Mouse (Mus musculus) midbrain, postnatal 0 days (tissue): ENCODE results near the gene Gm20388. TPM values are rescaled to one million over a fixed set of nuclear protein-coding genes. Genes with fewer than 3 reads are reported as not detected.

Source experiments
- ATAC-seq: fragments of 200-750 bp; cut with Nextera tagmentation; 2 replicates; pipeline ENCODE4 v1.8.0; 2017; ENCODE audit warnings: moderate number of reproducible peaks, mild to moderate bottlenecking, moderate TSS enrichment, moderate library complexity; ENCODE audit not compliant: low FRiP score
- DNase-seq: peaks from one replicate; pipeline ENCODE4 v3.0.0-alpha.2; 2015; ENCODE audit warnings: low spot score
- H3K27ac ChIP-seq: fragments of 300-500 bp; sonication (generic); 2 replicates; pipeline ENCODE4 v1.5.1; 2014; ENCODE audit warnings: low read depth, mild to moderate bottlenecking, low read length, mixed read lengths
- H3K27me3 ChIP-seq: fragments of 300-500 bp; sonication (generic); 2 replicates; pipeline ENCODE4 v1.6.1; 2014; ENCODE audit warnings: low read length, control low read depth, mixed read lengths; ENCODE audit not compliant: insufficient read depth
- H3K36me3 ChIP-seq: fragments of 300-500 bp; sonication (generic); 2 replicates; pipeline ENCODE4 v1.6.1; 2014; ENCODE audit warnings: low read length, control low read depth, mixed read lengths; ENCODE audit not compliant: insufficient read depth
- H3K4me1 ChIP-seq: fragments of 300-500 bp; sonication (generic); 2 replicates; pipeline ENCODE4 v1.6.1; 2014; ENCODE audit warnings: mild to moderate bottlenecking, control low read depth, antibody characterized with exemption, low read length, mixed read lengths; ENCODE audit not compliant: insufficient read depth
- H3K4me2 ChIP-seq: fragments of 300-500 bp; sonication (generic); 2 replicates; pipeline ENCODE4 v1.6.1; 2014; ENCODE audit warnings: low read depth, mild to moderate bottlenecking, low read length, mixed read lengths; ENCODE audit not compliant: poor library complexity, severe bottlenecking
- H3K4me3 ChIP-seq: fragments of 300-500 bp; sonication (generic); 2 replicates; pipeline ENCODE4 v1.5.1; 2014; ENCODE audit warnings: low read depth, mild to moderate bottlenecking, low read length, moderate library complexity
- H3K9ac ChIP-seq: fragments of 300-500 bp; sonication (generic); replicated peaks from 2 replicates; pipeline ENCODE4 v1.6.1; 2014; ENCODE audit warnings: mild to moderate bottlenecking, low read length, moderate library complexity, mixed read lengths; ENCODE audit not compliant: poor library complexity, severe bottlenecking
- H3K9me3 ChIP-seq: fragments of 300-500 bp; sonication (generic); 2 replicates; pipeline ENCODE4 v1.6.1; 2016; ENCODE audit warnings: low read length, control low read depth
- CTCF ChIP-seq: IDR thresholded peaks from 2 replicates; pipeline ENCODE4 v1.5.1; 2016; ENCODE audit warnings: antibody characterized with exemption, mild to moderate bottlenecking
- WGBS: fragments of 180-500 bp; shearing (Covaris S2); extraction: QIAGEN DNeasy Blood & Tissue Kit; methylation state at CpG from one replicate; pipeline ENCODE4 v1.1.7; 2014; 5-methylcytosine and 5-hydroxymethylcytosine counted together
- polyA plus RNA-seq: library from polyadenylated mRNA; unstranded; fragments of >200 nt; fragmentation: Nextera tagmentation; extraction: Ambion mirVana; gene quantifications from 2 replicates; pipeline ENCODE4 v1.2.1, GENCODE M21; 2015
- total RNA-seq: library from RNA; depleted of rRNA; stranded (reverse); fragments of >200 nt; gene quantifications from 2 replicates; pipeline ENCODE4 v1.2.3, GENCODE M21; 2014

Gene Gm20388
- total and polyA plus RNA-seq, 2 experiments from 2014 or later, result 74.2 TPM; not detected in 1

DNA sequence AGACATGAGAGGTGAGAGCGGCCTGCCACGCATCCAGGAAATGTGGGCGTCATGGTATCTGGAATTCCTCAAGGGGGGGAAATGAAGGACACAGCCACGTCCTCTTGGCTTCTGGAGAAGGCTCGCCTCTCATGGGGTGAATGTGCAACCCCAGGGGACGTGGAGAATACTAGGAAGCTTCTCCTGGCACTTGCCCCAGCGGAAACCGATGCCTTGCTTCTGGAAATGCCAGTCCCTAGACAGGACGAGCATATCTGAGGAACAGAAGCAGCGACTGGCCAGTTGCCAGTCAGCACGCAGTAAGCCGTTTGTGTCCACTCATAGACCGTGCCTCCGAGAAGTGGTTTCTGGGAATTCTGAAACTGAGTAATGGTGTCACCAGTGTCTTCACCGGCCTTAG is 126.6 kb downstream of the Gm20388 start:
- no peaks in the 10 kb centered on the region for H3K4me1 ChIP-seq
- H3K4me2 ChIP-seq, result no peak overlapping the region
- H3K27ac ChIP-seq, result no peak overlapping the region
- peak; percentile 41 for DNase-seq
- H3K36me3 ChIP-seq, result no peaks in the 10 kb centered on the region
- no peaks in the 10 kb centered on the region for H3K27me3 ChIP-seq
- H3K4me3 ChIP-seq, result no peak overlapping the region
- TF ChIP-seq CTCF, result no peak
- WGBS, result 85% methylated on average over 15 of the region's 15 CpGs
- ATAC-seq, result no peak
- no peak overlapping the region for H3K9ac ChIP-seq
- no peaks in the 10 kb centered on the region for H3K9me3 ChIP-seq

DNA sequence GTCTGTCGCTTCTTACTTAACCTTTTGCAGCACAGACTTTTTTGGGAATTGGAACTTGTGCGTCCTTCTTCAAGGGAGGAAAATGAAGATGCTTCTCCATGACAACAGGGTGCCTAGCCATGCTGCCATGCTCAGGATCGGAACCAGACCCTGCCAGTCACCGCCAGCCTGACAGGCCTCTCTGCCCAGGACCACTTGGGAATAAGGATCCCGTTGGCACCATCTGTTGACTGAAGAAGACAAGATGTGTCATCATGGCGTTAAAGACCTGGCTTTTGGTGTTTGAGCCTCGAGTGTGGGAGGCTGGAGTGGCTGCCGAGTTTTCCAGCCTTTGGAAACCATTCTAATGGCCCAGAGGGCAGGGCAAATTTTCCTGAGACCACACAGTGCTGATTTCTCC is 127.0 kb downstream of the Gm20388 start:
- H3K4me3 ChIP-seq, result no peak overlapping the region
- H3K36me3 ChIP-seq, result no peaks in the 10 kb centered on the region
- H3K4me1 ChIP-seq, result no peaks in the 10 kb centered on the region
- ATAC-seq (no peak), DNase-seq (no peak)
- TF ChIP-seq CTCF, result no peak
- no peak overlapping the region for H3K4me2 ChIP-seq
- H3K9me3 ChIP-seq, result no peaks in the 10 kb centered on the region
- 82% methylated on average over 8 of the region's 8 CpGs for WGBS
- no peak overlapping the region for H3K9ac ChIP-seq
- no peak overlapping the region for H3K27ac ChIP-seq
- H3K27me3 ChIP-seq, result no peaks in the 10 kb centered on the region

GRCm38 (mm10) chr8:120038741-120039140 is 128.1 kb downstream of the Gm20388 start:
- H3K9me3 ChIP-seq, result no peaks in the 10 kb centered on the region
- no peaks in the 10 kb centered on the region for H3K27me3 ChIP-seq
- H3K27ac ChIP-seq, result no peak overlapping the region
- ATAC-seq, result no peak
- no peaks in the 10 kb centered on the region for H3K36me3 ChIP-seq
- TF ChIP-seq CTCF, result no peak
- WGBS, result 90% methylated on average over 12 of the region's 12 CpGs
- no peak overlapping the region for H3K9ac ChIP-seq
- H3K4me1 ChIP-seq, result no peaks in the 10 kb centered on the region
- H3K4me3 ChIP-seq, result no peak overlapping the region
- no peak overlapping the region for H3K4me2 ChIP-seq
- DNase-seq, result no peak

GRCm38 (mm10) chr8:120039313-120039919 is 128.8 kb downstream of the Gm20388 start:
- Histone ChIP-seq H3K4me3 (no peak overlapping the region), H3K9me3 (no peaks in the 10 kb centered on the region), H3K9ac (no peak overlapping the region), H3K4me1 (no peaks in the 10 kb centered on the region), H3K36me3 (no peaks in the 10 kb centered on the region), H3K27me3 (no peaks in the 10 kb centered on the region), H3K27ac (no peak overlapping the region), H3K4me2 (no peak overlapping the region)
- ATAC-seq (no peak), DNase-seq (no peak)
- WGBS, result 83% methylated on average over 11 of the region's 11 CpGs
- no peak for TF ChIP-seq CTCF

GRCm38 (mm10) chr8:120040861-120041260 is 130.2 kb downstream of the Gm20388 start:
- Histone ChIP-seq H3K4me1 (no peaks in the 10 kb centered on the region), H3K9me3 (no peaks in the 10 kb centered on the region), H3K36me3 (no peaks in the 10 kb centered on the region), H3K4me3 (no peak overlapping the region), H3K4me2 (no peak overlapping the region), H3K27ac (no peak overlapping the region), H3K9ac (no peak overlapping the region), H3K27me3 (no peaks in the 10 kb centered on the region)
- ATAC-seq, result no peak
- TF ChIP-seq CTCF, result no peak
- 67% methylated on average over 1 of the region's 1 CpGs for WGBS
- DNase-seq, result no peak

DNA sequence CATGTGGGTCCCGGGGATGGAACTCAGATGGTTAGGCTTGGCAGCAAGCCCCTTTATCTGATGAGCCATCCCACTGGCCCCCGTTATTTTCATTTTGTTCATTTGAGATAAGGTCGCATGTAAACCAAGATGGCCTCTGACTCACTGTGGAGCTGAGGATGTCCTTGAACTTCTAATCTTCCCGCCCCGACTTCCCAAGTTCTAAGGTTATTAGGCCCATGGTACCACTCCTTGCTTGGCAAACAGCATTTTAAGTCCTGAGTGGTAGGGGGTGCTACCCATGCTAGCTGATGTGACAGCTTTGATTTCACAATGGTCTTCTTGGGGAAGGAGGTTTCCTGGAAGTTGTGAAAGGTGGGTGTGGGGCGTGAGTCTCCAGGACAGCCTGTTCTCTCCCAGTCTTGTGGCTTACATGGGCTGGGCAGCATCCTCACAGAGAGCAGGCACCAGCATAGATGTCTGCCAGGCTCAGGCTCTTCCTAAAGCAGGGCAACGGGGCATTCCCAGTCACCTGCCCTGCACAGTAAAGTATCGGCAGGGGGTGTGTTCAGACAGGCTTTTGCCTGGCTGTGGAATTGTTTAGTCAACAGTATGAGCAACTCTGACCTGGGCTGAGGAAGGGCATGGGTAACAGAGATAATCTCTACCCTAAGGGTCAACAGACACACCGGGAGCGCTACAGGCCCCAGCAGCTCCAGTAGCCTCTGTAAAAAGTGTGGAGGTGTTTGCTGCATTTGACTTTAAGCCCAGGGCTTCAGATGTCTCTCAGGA is 132.1 kb downstream of the Gm20388 start:
- DNase-seq, result no peak
- no peak for TF ChIP-seq CTCF
- WGBS, result 81% methylated on average over 10 of the region's 10 CpGs
- Histone ChIP-seq H3K9me3 (no peaks in the 10 kb centered on the region), H3K27me3 (no peaks in the 10 kb centered on the region), H3K4me3 (no peak overlapping the region), H3K9ac (no peak overlapping the region), H3K36me3 (no peaks in the 10 kb centered on the region), H3K27ac (no peak overlapping the region), H3K4me1 (no peaks in the 10 kb centered on the region), H3K4me2 (no peak overlapping the region)
- no peak for ATAC-seq
